Mouse (Mus musculus): ENCODE measurements around the gene Sh3bgrl2. TPM values are rescaled to one million over a fixed set of nuclear protein-coding genes. Genes with fewer than 3 reads are reported as not detected.
A peak's percentile ranks its signal among the peaks of the same experiment; 100 is the strongest.
"Not testable (repeated sequence)": the region's sequence is repeated elsewhere in the genome, so short reads cannot be mapped to it uniquely, and the experiment has no call there.

The Sh3bgrl2 gene
- 10 to 100 TPM; 35.2 to 35.5 TPM for total RNA-seq (2021)

DNA sequence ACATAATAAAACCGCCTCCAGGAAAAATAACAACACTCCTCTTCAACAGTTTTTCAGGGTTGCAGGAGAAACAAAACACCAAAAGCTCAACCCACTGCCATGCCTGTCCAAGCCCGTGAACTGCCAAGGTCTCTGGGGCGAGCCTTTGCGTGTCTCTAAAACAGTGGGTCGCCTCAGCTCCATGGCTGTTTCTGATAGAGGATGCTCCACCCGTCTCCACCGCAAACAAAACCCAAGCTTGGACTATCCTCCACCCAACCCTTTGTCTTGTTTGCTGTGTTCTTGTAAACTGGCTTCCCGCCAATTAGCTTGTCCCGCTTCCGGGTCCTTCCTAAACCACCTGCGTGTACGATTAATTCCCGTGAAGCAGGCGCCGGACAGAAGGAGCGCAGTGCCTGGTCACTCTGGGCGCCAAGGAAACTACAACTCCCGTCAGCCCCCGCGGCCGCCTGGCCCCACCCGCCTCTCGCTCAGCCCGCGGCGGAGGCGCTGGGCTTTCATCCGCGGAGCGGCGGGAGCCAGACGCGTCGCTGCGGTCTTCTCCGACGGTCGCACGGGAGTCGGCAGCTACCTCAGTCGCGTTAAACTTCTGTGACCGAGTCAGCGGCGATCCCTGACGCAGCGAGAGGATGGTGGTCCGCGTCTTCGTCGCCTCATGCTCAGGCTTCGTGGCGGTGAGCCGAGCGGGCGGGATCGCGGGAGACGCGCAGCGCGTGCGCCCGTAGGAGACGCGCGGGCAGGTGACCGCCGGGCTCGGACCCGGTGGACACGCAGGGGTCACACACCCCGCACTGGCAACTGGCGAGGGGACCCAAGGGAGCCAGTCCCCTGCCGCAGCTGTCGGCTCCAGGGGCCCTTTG, at the start of gene Sh3bgrl2:
TSS of gene Sh3bgrl2 (plus strand) at position 498 of the 860 bp plus-strand sequence.
- peak; percentile 86 to 90 for DNase-seq (ENCODE audit: low spot score in 2 of 2)
- intact Hi-C loops (cut with DNase I), result loop anchor here (2.0 kb wide), 1 partner anchor 49 kb away; no protein-coding TSS in a partner anchor

DNA sequence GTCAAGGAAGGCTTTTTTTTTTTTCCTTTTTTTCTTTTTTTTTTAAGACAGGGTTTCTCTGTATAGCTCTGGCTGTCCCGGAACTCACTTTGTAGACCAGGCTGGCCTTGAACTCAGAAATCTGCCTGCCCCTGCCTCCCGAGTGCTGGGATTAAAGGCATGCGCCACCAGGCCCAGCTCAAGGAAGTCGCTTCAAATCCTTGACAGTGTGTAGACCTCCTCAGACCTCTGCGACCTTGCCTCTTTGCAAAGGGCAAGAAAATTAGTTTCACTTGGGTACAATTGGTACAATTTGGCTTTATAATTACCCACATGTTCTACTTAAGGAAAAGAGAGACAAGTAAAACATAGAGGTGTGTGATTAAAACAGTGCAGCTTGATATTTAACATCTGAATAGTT, 29.0 kb upstream of the Sh3bgrl2 start:
- DNase-seq (ENCODE audit: low spot score in 2 of 2); intact Hi-C loops (cut with DNase I): not testable (repeated sequence)

DNA sequence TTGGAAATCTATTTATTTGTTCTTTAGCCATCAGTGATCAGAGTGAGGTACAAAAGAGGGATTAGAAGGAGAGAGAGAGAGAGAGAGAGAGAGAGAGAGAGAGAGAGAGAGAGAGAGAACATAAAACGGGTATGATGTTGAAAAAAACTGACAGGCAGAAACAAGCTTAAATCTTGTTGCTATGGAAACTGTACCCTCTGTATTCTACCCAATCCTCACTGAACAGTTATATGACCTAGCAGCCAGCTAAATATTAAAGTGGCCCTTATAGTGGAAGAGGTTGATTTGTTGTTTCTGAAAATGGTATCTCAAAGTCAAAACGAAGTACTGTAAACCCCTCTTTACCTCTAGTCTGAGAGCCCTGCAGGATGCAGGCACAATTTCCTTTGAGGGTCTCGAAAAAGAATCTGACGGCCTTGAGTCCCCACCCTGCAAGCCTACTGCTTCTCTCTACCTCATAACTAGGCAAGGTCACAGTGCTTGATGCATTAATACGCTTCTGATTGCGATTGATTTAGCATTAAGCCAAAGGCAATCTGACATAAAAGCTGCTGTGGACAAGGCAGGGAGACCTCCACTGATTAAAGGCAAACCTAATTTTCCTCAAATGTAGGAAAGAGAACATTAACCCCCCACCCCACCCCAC, 28.5 kb upstream of the Sh3bgrl2 start:
- intact Hi-C loops (cut with DNase I), result no loop called here
- no peak for DNase-seq (ENCODE audit: low spot score in 2 of 2)

DNA sequence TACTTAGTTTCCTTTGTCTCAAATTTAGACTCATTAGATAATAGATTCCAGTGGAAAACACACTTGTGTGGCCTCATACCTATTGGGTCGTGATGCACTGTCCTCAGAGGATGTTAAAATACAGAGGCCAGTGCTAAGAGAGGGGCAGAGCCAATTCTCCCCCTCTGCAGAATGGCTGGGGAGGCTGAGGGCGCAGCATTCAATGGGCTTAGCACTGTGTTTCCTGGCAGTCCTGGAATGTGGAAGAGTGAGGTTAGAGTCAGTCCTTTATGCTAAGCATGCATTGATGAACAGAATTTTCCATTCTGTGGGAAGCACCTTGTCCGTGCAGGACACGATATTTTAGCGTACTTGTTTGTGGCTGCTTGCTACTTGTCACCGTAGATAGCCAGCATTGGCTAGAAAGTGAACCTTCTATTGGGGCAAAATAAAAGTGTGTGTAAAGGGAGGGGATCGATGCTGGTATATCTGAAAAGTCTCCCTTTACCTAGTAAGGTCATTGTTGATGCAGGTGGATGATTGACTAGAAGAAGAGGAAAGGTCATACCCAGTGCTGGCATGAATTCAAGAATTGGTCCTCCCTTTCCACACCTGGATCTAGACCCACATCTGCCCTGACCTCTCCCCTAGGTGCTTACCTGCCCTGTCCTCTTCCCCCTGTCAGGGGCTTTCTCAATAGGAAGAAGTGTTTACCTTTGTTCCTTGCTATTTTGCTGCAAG, 20.6 kb upstream of the Sh3bgrl2 start:
- DNase-seq (ENCODE audit: low spot score in 2 of 2), result no peak
- intact Hi-C loops (cut with DNase I), result no loop called here

DNA sequence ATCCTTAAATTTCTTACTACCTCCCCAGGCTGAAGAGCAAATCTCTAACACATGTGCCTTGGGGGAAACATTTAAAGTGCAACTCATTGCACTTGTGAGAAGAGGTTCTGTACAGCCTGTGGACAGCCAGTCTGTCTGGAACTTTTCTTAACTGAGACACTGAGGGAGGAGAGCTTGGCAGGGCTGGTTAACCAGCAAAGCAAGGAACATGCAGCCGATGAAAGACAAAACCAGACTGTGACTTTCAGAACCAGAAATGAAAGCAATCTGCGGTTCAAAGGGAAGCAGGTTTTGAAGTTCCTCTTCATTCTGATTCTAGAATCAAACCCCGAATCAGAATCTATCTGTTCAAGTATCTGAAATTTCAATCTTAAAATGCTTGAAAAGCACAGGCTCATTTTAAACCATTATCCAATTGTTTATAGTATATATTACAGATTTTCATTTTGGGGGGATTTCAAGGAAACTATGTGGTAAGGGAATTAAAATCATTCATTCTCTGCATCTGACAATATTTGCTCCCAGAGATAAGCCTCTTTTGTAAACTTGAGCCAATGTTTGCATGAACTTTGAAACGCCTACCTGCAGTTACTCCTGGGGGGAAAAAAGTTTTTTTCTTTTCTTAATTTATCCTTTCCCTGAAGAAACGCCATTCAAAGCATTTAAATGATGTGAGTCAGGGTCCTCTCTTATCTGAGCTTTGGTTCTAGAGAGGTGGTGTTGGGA, 14.9 kb upstream of the Sh3bgrl2 start:
- no peak for DNase-seq (ENCODE audit: low spot score in 2 of 2)
- intact Hi-C loops (cut with DNase I), result no loop called here

DNA sequence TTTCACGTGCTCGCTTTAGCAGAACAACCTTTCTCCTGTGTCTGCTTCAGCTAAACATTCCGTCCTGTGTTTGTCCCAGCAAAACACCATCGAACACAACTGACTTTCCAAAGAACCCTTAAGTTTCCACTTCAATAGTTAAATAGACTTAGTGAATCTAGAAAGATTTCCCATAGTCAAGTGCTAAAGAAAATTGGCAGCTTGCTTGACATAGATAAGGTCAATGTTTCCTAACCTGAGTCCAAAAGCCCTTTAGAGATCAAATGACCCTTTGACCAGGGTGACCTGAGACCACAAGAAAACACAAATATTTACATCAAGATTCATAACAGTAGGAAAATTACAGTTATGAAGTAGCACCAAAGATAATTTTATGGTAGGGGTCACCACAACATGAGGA, 11.2 kb upstream of the Sh3bgrl2 start:
- intact Hi-C loops (cut with DNase I), result no loop called here
- no peak for DNase-seq (ENCODE audit: low spot score in 2 of 2)

DNA sequence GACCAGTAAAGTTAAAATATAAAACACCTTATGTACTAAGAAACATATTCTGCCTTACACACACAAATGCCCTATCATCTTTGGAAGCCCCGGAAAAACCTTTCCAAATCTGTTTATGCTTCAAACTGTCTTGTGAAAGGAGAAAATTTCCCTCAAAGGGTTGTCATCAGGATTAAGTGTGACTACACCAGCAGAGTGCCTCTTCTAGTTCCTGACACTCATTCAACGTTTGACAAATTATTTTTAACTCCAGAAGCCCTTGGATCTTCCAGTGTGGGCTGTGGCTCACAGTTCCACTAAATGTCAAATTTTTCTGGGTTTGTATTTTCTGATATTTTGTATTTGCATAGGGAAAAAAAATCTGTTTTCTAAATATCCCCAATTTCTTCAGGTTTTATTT, 10.6 kb upstream of the Sh3bgrl2 start:
- DNase-seq (ENCODE audit: low spot score in 2 of 2), result no peak
- intact Hi-C loops (cut with DNase I), result no loop called here

DNA sequence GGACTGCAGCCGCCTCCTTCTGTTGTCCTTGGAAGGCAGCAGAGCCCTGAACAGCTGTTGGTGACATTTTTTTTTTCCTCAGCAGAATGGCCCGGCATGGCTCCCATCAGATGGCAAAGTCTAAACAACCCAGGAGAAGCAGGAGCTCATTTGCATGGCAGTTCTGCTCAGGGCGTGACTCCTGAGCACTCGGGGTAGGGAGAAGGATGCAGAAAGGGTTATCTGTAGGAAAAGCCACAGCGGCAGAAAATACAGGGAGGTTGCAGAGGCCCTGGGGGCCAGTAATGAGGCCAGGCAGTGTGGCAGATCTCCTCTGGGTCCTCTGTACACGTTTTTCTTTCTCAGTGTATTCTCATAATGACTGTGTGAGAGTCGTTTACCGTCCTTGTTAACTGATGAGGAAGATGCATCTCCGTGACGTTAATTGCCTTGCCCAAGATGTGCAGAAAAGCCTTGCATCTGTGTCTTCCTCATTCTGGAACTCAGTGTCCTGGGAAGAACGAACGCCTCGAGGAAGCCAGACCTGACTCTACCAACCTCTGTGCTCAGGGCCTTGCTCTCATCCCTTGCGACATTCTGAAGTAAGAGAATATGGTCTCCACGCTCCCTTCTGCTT, 10.1 kb upstream of the Sh3bgrl2 start:
- intact Hi-C loops (cut with DNase I), result no loop called here
- no peak for DNase-seq (ENCODE audit: low spot score in 2 of 2)

DNA sequence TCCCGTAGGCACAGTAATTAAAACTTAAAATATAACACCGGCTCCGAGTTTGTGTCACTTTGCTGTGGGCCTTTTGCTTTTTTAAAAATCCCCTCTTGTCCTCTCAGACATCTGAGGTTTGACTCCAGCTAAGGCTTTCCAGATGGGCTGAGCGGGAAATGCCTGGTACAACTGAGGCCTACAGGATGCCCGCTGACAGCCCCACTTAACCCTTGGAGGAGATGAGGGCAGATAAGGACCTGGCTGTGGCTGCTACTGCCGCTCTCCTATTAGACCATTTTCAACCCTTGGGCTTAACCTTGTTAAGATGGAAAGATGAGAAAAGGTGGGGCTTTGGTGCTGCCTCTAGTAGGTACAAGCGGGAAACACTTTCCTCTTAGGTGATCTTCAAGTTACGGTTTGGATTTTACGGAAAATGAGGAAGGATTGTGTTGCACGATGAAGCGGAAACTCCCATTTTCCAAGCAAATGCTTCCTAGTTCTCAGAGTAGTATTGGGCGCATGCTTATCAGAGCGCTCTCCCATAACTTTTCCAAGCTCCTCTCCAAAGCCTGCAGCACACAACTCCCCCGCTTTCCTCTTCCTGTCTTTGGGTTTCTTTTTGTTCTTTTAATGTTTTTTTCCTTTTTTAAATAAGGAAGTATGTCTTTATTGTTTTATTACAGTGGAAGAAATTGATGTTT, 8.2 kb upstream of the Sh3bgrl2 start:
- no peak for DNase-seq (ENCODE audit: low spot score in 2 of 2)
- intact Hi-C loops (cut with DNase I), result no loop called here

DNA sequence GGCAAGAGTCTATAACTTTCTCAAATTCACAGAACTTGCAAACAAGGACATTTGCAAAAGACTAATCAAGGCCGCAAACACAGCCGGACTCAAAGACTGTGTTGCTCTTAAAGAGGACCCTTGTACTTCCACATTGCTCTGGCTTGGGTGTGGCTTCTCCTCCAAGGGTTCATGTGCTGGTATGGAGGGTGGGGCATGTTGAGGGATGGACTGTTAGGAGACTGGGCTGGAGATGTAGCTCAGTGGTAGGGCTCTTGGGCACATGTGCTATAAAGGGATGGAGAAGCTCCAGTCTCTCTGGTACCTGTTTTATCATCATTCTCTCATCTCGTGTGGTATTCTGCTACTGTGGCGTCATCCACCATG, 7.7 kb upstream of the Sh3bgrl2 start:
- no peak for DNase-seq (ENCODE audit: low spot score in 2 of 2)
- intact Hi-C loops (cut with DNase I), result no loop called here

DNA sequence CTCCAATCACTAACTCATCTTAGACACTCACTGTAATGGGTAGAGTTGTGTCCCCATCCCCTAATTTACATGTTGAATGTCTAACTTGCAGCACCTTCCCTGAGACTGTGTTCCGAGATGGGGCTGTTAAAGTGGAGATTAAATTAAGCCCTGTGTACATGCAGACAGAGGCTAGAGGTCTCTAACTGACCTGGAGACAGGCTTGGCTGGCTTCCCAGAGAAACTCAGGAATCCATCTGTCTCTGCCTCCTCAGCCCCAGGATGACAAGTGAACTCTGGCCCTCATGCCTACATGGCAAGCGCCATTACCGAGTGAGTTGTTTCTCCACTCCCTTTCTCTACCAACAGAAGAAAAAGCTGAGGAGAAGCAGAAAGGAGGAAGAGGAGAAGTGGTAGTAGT, 7.2 kb upstream of the Sh3bgrl2 start:
- intact Hi-C loops (cut with DNase I), result no loop called here
- no peak for DNase-seq (ENCODE audit: low spot score in 2 of 2)

DNA sequence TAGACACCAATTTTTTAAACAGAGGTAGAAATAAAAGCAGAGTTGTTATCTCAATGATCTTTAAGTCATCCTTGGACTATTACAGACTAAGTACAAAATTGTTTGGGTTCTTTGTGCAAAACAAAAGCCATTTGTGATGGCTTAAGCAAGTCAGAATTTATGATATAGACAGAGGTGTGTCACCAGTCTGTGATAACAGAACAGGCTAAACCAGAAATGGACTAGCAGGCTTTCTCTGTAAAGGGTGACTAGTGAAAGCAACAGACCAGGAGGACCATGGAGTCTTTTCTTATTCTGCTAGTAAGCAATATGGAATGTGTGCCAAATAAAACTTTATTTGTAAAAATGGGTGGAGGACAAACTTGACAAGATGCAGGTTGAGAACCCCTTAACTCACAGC, 2.9 kb upstream of the Sh3bgrl2 start:
- no peak for DNase-seq (ENCODE audit: low spot score in 2 of 2)
- intact Hi-C loops (cut with DNase I), result no loop called here

DNA sequence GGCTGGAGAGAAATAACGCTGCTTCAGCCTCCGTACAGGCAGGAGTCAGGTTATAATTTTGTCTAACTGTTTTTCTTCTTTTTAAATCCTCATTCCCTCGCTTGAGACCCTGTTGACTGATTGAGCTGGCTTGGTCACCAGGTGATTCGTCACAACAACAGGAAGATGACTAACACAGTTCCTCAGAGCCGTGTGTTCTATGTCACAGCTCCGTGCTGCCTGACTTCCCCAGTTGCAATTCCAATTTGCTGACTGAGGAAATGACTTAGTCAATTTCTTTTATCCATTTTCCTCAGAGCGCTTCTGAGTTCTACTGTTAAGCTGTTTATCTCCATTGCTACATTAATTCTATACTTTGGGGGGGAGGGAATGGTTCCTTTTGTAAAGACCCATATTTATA, 1.8 kb upstream of the Sh3bgrl2 start:
- no peak for DNase-seq (ENCODE audit: low spot score in 2 of 2)
- intact Hi-C loops (cut with DNase I), result no loop called here

DNA sequence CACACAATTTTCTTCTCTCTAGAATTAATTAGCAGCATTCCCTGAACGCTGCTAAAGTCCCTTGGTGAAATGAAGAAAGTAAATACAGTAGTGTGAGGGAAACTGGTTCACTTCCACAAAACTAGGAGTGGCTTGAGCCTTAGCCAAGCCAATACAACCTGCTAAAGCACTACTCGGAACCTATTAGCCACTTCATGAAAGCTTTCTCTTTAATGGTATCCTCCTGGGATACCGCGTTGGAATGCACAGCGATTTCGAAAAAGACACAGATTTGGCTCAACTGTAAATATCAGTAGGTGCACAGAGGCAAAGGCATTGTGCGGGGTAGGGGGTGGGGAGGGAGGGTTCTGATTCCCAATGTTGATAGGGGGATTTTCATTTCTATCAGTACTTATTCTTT, 898 bp upstream of the Sh3bgrl2 start:
- intact Hi-C loops (cut with DNase I), result no loop called here

DNA sequence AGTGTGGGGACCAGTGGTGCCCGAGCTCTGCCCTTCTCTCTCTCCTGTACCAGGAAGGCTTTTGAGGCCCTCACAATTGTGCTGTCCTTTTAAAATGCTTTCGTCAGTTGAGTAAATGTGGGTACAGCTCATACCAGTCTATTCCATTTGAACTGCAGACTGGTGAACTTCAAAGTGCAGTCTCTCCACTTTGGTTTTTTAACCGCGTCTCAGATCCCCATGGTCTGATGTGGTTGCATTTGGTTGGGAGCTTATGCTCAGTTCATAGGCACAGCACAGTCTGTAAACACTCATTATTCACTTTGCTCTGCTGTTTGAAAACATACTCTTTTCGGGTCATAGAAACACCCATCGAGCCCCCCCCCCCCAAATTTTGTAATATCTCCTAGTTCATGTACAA, 1.7 kb downstream of the Sh3bgrl2 start:
- intact Hi-C loops (cut with DNase I), result loop anchor here (2.0 kb wide), 1 partner anchor 47 kb away; no protein-coding TSS in a partner anchor
- DNase-seq (ENCODE audit: low spot score in 2 of 2), result no peak

More for the DNA sequence above, 898 bp upstream of the Sh3bgrl2 start:
- no peak for DNase-seq (ENCODE audit: low spot score in 2 of 2)

DNA sequence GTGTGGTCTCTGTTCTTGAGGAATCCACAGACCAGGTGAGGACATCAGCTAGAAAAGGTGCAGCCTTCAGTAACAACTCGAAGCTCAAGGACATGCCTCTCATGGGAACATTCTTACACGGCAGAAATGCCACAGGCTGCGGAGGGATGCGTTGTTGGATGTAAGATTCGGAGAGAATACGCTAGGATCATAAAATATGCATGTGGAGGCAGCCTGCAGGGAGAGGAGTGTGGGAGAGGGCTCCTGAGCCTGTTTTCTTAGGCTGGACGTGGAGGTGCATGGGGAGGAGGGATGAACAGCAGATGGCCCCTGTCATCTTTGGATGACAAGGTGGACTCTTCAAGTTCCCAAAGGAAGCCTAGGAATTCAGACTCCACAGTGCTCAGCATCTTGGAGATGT, 3.0 kb downstream of the Sh3bgrl2 start:
- intact Hi-C loops (cut with DNase I), result no loop called here
- DNase-seq (ENCODE audit: low spot score in 2 of 2), result peak in 1 of 2 experiments; percentile 27

DNA sequence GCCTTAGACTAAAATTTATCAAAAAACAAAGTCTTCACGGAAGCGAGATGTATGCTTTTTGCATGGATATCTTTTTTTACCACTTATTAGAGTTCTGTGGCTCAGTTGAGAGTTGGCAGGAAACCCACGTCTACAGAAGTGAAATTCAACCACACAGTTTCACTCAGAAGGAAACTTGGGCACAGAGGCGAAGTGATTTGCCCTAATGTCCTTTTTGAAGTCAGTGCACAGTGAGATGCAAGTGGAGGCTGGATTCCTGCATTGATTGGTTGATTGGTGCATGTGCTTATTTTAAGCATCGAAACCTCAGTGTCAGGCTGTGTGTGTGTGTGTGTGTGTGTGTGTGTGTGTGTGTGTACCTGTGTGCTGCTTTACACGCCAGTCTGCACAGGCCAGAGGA, 3.5 kb downstream of the Sh3bgrl2 start:
- intact Hi-C loops (cut with DNase I), result no loop called here
- DNase-seq (ENCODE audit: low spot score in 2 of 2), result no peak

DNA sequence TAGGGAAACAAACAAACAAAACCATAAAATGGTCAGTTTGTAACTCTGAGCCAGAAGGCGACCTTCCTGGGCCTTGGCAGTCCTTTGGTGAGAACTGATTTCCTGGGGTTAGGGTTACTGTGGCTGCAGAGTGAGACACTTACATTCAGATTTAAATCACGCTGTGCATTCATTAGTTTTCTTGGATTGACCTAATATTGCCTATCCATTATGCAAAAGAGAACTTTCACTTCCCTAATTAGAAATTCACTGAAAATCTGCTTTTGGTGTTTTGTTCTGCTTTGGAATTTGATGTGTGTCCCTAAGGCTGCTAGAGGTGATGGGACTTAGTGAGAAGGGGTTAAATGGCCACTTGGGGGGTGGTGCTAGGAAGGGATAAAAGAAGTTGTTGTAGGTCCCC, 7.5 kb downstream of the Sh3bgrl2 start:
- DNase-seq (ENCODE audit: low spot score in 2 of 2), result no peak
- intact Hi-C loops (cut with DNase I), result no loop called here

DNA sequence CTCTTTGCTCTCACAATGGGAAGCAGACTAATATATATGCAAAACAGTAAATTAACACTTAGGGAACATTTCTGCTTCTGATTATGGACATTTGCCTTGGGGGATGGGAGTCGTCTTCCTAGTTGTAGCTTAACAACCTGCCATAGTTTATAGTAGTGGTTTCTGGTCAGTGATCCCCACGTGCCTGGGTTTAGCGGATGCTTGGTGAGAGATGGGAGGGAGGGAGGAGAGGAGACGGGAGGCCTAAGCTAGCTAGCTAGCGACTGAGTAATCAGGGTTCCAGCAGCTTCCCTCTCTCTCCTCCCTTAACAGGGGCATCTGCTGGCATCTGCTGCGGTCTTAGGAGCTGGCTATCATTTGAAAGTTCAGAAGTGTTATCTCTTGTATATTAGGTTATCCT, 8.1 kb downstream of the Sh3bgrl2 start:
- no peak for DNase-seq (ENCODE audit: low spot score in 2 of 2)
- intact Hi-C loops (cut with DNase I), result no loop called here
